Mouse (Mus musculus) neural tube, embryonic 13.5 days (tissue): ENCODE results near the gene Tmc3. TPM values are rescaled to one million over a fixed set of nuclear protein-coding genes. Genes with fewer than 3 reads are reported as not detected.

Experiments
- ATAC-seq: fragments of 200-750 bp; cut with Nextera tagmentation; 2 replicates; pipeline ENCODE4 v1.8.0; 2017; ENCODE audit warnings: low read depth, mild to moderate bottlenecking, moderate TSS enrichment, moderate library complexity
- H3K27ac ChIP-seq: fragments of 300-500 bp; sonication (generic); replicated peaks from 2 replicates; pipeline ENCODE4 v1.5.1; 2015; ENCODE audit warnings: moderate library complexity, mild to moderate bottlenecking, inconsistent platforms
- H3K27me3 ChIP-seq: fragments of 300-500 bp; sonication (generic); 2 replicates; pipeline ENCODE4 v1.6.1; 2015; ENCODE audit warnings: mild to moderate bottlenecking, inconsistent platforms
- H3K36me3 ChIP-seq: fragments of 300-500 bp; sonication (generic); 2 replicates; pipeline ENCODE4 v1.6.1; 2015; ENCODE audit warnings: mild to moderate bottlenecking, inconsistent platforms
- H3K4me1 ChIP-seq: fragments of 300-500 bp; sonication (generic); replicated peaks from 2 replicates; pipeline ENCODE4 v1.6.1; 2015; ENCODE audit warnings: inconsistent platforms
- H3K4me2 ChIP-seq: fragments of 300-500 bp; sonication (generic); 2 replicates; pipeline ENCODE4 v1.6.1; 2015; ENCODE audit warnings: inconsistent platforms, mild to moderate bottlenecking, moderate library complexity
- H3K4me3 ChIP-seq: fragments of 300-500 bp; sonication (generic); 2 replicates; pipeline ENCODE4 v1.5.1; 2015; ENCODE audit warnings: mild to moderate bottlenecking, inconsistent platforms
- H3K9ac ChIP-seq: fragments of 300-500 bp; sonication (generic); 2 replicates; pipeline ENCODE4 v1.6.1; 2015; ENCODE audit warnings: moderate library complexity, mild to moderate bottlenecking, inconsistent platforms
- H3K9me3 ChIP-seq: fragments of 300-500 bp; sonication (generic); 2 replicates; pipeline ENCODE4 v1.6.1; 2016; ENCODE audit warnings: inconsistent platforms
- WGBS: fragments of 180-500 bp; shearing (Covaris S2); methylation state at CpG from one replicate; pipeline ENCODE4 v1.1.7; 2015; 5-methylcytosine and 5-hydroxymethylcytosine counted together
- polyA plus RNA-seq: library from polyadenylated mRNA; unstranded; fragments of >200 nt; fragmentation: Nextera tagmentation; extraction: Ambion mirVana; gene quantifications from 2 replicates; pipeline ENCODE4 v1.2.1, GENCODE M21; 2015

The Tmc3 gene
- polyA plus RNA-seq, 1 experiment from 2014 or later: 0.64 TPM

DNA sequence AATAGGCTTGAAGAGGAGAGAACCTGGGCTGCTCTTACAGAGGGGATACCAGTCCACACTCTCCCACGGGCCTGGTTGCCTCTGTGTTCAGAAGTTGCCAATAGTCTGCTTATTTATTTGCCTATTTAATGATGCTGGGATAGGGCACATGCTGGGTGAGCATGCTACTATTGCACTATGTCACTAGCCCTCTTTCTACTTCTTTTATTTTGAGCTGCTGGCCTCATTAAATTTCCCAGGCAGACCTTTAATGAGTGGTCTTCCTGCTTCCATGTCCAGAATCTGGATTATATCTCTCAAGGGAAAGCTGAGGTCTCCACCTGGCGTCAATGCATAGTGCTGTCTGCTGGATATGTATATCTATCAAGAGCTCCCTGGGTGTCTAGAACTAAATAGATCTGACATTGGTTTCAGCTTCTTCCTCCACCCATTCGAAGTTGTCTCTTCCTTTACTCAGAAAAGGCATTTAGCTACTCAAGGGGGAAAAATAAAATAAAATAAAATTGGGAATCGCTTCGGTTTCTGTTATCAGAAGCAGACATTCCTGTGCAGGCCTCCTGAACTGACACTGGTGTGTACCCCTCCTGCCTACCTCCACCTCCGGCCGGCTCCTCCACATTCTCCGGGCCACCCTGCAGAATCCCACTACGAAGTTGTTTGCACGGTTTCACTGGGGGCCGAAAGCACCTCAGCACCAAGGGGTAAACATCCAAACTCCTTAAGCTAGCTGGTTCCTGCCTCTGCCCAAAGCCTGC, 46.5 kb downstream of the Tmc3 start:
- Histone ChIP-seq H3K4me1 (peaks cover 24% of the 10 kb centered on the region), H3K9ac (peak overlapping the region; percentile 65), H3K27me3 (no peaks in the 10 kb centered on the region), H3K4me2 (peak overlapping the region; percentile 63), H3K4me3 (peak overlapping the region; percentile 52), H3K36me3 (no peaks in the 10 kb centered on the region), H3K27ac (peak overlapping the region; percentile 47; the same call in 1 of the 2 replicates), H3K9me3 (no peaks in the 10 kb centered on the region)
- 13% methylated on average over 11 of the region's 11 CpGs for WGBS
- peak; percentile 81 for ATAC-seq

DNA sequence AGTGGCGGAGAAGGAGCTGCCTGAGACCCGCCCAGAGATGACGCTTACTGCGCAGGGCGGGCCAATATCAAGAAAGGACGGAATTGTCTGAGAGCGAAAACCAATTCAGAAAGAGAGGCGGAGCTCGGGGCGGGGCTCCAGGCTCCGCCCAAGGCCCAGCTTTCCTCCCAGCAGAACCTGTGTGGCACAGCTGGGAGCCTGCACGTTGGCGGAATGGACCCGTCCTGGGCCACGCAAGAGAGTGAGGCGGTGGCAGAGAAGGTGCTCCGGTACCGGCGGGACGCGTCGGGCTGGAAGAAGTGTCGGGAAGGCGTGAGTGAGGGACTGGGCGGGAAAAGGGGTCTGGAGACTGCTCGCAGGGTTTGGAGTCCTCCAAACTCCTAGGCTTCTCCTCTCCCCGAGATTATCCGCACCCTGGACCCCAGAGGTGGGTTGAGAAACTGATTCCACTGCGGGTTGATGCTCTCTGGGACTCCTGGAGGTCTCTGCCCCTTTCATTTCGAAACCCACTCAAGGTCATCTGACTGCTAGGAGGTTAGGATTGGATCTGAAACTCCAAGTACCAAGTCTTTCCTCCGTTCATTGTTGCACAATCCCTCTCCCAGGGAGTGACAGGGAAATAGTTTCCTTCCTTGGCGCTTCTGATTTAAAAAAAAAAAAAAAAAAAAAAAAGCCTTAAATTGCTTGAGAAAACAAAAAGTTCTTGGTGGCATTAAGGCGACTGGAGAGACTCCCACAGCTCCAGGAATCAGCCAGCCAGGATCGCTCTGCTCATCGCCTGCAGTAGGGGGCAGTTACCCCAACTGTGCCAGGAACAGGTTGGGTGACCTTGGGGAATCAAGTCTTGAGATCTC, 47.3 kb downstream of the Tmc3 start, which contains the start of gene Stard5:
Stard5 (plus strand) TSS at position 132 of the 854 bp plus-strand sequence.
- Histone ChIP-seq H3K27ac (peak within 1 kb of the TSS; percentile 47; the same call in 1 of the 2 replicates), H3K4me1 (peaks cover 24% of the 10 kb centered on the region), H3K27me3 (no peaks in the 10 kb centered on the region), H3K4me2 (peak within 1 kb of the TSS; percentile 63), H3K9ac (peak within 1 kb of the TSS; percentile 65), H3K36me3 (no peaks in the 10 kb centered on the region), H3K4me3 (peak within 1 kb of the TSS; percentile 52), H3K9me3 (no peaks in the 10 kb centered on the region)
- under 1% methylated on average over 35 of the region's 35 CpGs for WGBS
- ATAC-seq: peak; percentile 99

DNA sequence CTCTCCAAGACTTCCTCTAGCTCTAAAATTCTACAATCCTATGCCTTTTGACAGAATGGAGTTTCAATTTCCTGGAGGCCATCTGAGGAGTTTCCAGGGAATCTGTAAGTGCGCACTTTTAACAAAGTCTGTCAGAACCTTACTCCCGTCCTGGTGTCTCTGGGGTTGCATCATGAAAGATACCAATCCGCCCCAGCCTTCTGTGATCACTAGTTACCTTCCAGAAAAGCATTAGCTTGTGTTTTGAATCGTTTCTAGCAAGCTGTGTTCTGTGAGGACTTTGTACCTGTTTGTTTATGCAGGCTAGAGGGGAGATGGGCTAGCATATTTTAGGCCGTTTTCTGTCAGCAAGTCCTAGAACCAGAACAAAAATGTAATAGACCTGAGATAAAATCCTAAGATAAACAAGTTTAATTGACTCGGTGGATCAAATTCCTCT, 48.0 kb downstream of the Tmc3 start:
- Histone ChIP-seq H3K4me1 (peaks cover 24% of the 10 kb centered on the region), H3K27me3 (no peaks in the 10 kb centered on the region), H3K4me3 (peak overlapping the region; percentile 52), H3K27ac (no peak overlapping the region), H3K9me3 (no peaks in the 10 kb centered on the region), H3K9ac (peak overlapping the region; percentile 65; the same call in 1 of the 2 replicates), H3K36me3 (no peaks in the 10 kb centered on the region), H3K4me2 (peak overlapping the region; percentile 63)
- 66% methylated on average over 6 of the region's 6 CpGs for WGBS
- ATAC-seq: no peak

DNA sequence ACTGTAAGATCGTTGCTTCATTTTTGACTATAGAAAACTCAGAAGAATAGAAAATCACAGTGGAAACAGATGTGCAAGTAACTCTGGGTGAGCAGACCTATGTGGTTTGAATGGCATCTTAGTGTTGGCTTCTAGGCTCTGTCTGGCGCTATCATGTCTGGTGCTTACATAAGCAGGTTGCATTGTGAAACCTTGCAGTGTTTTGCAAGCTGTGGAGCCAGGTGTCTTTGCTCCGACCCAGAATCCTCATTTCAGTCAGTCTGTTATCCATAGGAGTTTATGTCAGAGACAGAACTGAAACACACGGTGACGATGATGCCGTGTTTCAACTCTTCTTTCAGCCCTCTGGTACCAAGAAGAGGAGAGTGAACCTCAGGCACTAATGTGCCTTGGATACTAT, 49.1 kb downstream of the Tmc3 start:
- ATAC-seq: no peak
- H3K36me3 ChIP-seq: no peaks in the 10 kb centered on the region
- H3K9me3 ChIP-seq: no peaks in the 10 kb centered on the region
- H3K4me3 ChIP-seq: no peak overlapping the region
- H3K27me3 ChIP-seq: no peaks in the 10 kb centered on the region
- no peak overlapping the region for H3K27ac ChIP-seq
- H3K4me1 ChIP-seq: peaks cover 24% of the 10 kb centered on the region
- no peak overlapping the region for H3K4me2 ChIP-seq
- WGBS: 94% methylated on average over 6 of the region's 6 CpGs
- no peak overlapping the region for H3K9ac ChIP-seq

DNA sequence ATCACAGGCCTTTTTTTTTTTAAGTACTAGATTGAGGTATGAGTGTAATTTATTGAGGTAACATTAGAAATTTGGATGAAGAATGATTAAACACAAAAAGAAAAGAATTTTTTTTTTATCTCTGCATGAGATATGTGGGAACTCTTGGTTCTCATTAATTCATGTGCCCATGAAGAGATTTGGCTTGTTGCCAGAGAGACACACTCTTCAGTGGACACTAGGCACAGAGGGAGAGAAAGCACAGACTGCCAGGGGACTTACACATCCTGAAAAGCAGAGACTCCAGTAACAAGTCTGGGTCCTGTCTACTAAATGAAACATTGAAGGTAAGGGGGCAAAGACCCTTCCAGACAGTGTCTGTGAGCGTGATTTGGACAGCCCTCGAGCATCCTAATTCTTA, 51.0 kb downstream of the Tmc3 start:
- 91% methylated on average over 2 of the region's 2 CpGs for WGBS
- Histone ChIP-seq H3K4me1 (peaks cover 21% of the 10 kb centered on the region), H3K9me3 (no peaks in the 10 kb centered on the region), H3K4me2 (no peak overlapping the region), H3K4me3 (no peak overlapping the region), H3K27me3 (no peaks in the 10 kb centered on the region), H3K36me3 (peaks cover 5% of the 10 kb centered on the region; the same call in 1 of the 2 replicates), H3K9ac (no peak overlapping the region), H3K27ac (no peak overlapping the region)
- no peak for ATAC-seq

DNA sequence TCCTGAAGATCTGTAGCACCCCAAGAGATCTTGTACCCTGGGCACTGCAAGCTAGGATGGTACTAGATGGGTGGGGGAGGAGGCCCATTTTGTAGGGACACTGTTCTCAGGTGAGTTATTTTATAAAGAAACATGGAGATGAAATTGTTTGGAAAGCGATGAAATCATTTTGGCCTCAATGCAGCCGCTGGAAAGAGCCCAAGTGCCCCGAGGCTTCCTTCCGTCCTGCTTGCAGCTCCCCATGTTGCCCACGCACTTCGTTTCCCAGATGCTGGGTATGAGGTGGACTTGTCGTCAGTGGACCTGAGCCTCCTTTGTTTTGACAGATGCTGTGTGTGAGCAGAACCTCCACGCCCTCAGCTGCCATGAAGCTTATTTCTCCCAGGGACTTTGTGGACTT, 51.7 kb downstream of the Tmc3 start:
- Histone ChIP-seq H3K4me3 (no peak overlapping the region), H3K9ac (no peak overlapping the region), H3K27ac (no peak overlapping the region), H3K36me3 (peaks cover 6% of the 10 kb centered on the region; the same call in 1 of the 2 replicates), H3K27me3 (no peaks in the 10 kb centered on the region), H3K4me2 (no peak overlapping the region), H3K9me3 (no peaks in the 10 kb centered on the region), H3K4me1 (peaks cover 14% of the 10 kb centered on the region)
- WGBS: 88% methylated on average over 8 of the region's 8 CpGs
- no peak for ATAC-seq

DNA sequence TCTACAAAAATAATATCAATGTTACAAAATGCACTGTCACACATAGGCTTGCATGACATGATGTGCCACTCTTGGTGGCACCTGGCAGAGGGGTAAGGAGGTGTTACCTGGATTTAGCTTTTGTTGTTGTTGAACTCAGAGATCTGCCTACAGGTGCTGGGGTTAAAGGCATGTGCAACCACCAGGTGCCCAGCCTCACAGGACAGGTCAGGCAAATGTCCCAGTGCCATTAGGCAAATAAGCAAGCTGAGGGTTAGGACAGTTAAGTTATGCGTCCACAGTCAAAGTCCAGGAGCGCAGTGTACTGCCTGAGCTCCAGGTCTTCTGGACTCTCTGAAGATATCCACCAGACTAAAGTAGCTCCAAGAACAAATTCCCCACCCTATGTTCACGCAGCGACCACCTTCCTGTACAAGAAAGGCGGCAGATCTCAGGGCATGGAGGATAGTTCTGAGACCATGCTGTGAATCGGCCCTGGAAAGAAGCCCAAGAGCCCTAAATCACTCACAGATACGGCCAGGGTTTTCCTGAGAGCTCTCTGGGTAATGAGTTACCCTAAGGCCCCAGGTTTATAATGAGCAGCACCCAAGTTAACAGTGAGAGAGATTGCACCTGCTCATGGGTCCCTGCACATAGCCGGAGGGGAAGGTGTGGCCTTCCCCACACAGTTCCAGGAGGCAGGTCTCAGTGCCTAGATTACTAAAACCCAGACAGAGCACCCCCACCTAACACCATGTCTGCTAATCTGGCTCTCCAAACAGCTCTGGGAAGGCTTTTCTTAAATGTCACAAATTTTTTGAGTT, 53.3 kb downstream of the Tmc3 start:
- ATAC-seq: no peak
- Histone ChIP-seq H3K4me3 (no peak overlapping the region), H3K9me3 (no peaks in the 10 kb centered on the region), H3K4me2 (no peak overlapping the region), H3K9ac (no peak overlapping the region), H3K4me1 (peaks cover 7% of the 10 kb centered on the region), H3K36me3 (peaks cover 6% of the 10 kb centered on the region; the same call in 1 of the 2 replicates), H3K27ac (no peak overlapping the region), H3K27me3 (no peaks in the 10 kb centered on the region)
- 80% methylated on average over 8 of the region's 8 CpGs for WGBS

DNA sequence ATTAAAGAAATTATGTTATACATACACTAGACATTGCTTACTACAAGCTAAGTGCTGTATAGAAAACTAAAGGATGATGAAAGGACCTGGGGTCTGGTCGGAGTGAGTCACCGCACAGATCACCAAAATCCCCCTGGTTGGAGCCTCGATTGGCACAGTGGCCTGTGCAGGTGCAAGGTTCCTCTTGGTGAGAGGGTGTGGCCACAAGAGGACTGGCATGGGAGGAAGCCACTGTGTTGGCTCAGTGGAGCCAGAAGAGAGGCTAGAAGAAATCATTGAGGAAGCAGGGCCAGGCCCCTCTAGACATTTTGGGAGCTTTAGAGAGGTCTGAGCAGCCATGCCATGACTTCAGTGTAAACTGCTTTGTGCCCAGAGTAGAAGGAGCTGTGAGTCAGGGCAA, 54.4 kb downstream of the Tmc3 start:
- Histone ChIP-seq H3K36me3 (peaks cover 6% of the 10 kb centered on the region; the same call in 1 of the 2 replicates), H3K27me3 (no peaks in the 10 kb centered on the region), H3K27ac (no peak overlapping the region), H3K4me3 (no peak overlapping the region), H3K9ac (no peak overlapping the region), H3K4me1 (peaks cover 3% of the 10 kb centered on the region), H3K4me2 (no peak overlapping the region), H3K9me3 (no peaks in the 10 kb centered on the region)
- ATAC-seq: no peak
- WGBS: 93% methylated on average over 3 of the region's 3 CpGs

DNA sequence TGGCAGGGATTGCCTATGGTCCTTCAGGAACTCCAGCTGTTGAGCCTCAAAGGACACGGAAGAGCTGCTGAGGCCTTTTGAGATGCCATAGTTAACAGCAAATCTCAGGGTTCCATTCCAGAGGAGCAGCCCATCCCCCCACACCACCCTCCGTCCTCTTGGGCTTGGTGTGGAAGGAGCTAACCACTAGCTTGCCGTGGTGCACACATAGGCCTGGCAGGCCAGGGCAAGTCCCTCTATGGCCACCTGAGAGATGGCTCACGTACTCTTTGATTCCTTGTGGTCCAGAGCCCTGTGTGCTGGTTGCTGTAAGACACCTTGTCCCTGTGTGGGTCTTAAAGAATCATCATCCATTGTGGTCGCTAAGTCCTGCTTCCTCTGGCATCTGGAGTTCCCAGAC, 55.9 kb downstream of the Tmc3 start:
- no peak overlapping the region for H3K27ac ChIP-seq
- H3K4me1 ChIP-seq: peaks cover 3% of the 10 kb centered on the region
- no peaks in the 10 kb centered on the region for H3K9me3 ChIP-seq
- no peak overlapping the region for H3K4me3 ChIP-seq
- no peak overlapping the region for H3K4me2 ChIP-seq
- no peaks in the 10 kb centered on the region for H3K27me3 ChIP-seq
- ATAC-seq: no peak
- H3K9ac ChIP-seq: no peak overlapping the region
- 91% methylated on average over 5 of the region's 5 CpGs for WGBS
- H3K36me3 ChIP-seq: peaks cover 6% of the 10 kb centered on the region; the same call in 1 of the 2 replicates

DNA sequence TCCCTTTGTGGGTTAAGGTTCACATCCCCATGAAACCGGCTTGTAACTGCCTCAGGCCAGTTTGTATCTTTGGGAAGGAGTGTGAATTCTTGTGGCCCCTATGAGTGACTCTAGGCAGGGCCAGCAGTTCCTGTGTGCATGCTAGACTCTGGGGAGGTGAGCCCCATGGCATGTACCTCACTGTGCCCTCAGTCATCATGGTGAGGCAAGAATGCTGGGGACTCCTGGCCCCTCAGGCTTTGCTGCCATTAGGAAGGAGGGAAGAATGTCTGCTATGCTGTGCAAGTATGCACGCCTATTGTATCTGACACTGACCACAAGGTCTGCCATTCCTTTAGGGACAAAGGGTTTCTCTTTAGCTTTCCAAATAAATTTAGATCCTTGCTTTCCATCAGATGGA, 56.4 kb downstream of the Tmc3 start:
- no peak for ATAC-seq

DNA sequence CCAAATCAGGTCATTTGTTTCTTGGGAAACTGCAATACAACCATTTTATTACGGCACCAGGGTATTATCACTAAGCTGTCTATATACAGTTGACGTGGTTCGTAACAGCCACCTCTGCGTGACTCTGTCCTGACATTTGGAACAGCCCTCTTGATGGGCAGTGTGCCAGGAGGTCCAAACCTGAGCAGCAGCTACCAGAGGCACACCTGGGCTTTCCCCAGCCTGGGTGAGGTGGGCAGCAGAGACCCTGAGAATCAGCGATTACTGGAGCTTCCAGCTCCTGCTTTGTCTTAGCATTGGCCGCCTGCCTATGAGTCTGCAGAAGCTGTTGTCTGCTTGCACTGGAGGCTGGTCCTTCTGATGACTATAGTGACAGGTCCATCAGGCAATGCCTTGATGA, 58.9 kb downstream of the Tmc3 start:
- Histone ChIP-seq H3K36me3 (peaks cover 6% of the 10 kb centered on the region; the same call in 1 of the 2 replicates), H3K27ac (no peak overlapping the region), H3K4me2 (no peak overlapping the region), H3K9ac (no peak overlapping the region), H3K27me3 (no peaks in the 10 kb centered on the region), H3K4me3 (no peak overlapping the region), H3K9me3 (no peaks in the 10 kb centered on the region), H3K4me1 (no peaks in the 10 kb centered on the region)
- no peak for ATAC-seq
- 78% methylated on average over 6 of the region's 6 CpGs for WGBS

More for the DNA sequence above, 56.4 kb downstream of the Tmc3 start:
- Histone ChIP-seq H3K4me2 (no peak overlapping the region), H3K27ac (no peak overlapping the region), H3K36me3 (peaks cover 6% of the 10 kb centered on the region; the same call in 1 of the 2 replicates), H3K4me3 (no peak overlapping the region), H3K9ac (no peak overlapping the region), H3K4me1 (no peaks in the 10 kb centered on the region), H3K9me3 (no peaks in the 10 kb centered on the region), H3K27me3 (no peaks in the 10 kb centered on the region)
- WGBS: 60% methylated on average over 2 of the region's 2 CpGs
